Mouse (Mus musculus) embryo, embryonic 9.5 days (tissue): ENCODE measurements at regions not wholly inside any gene's neighbourhood (a gene's known extent, or its start where the extent isn't known, plus 50 kb on each side); places are given as distances from the start of the nearest gene placed in this dataset.

Experiments used
- DNase-seq: peaks from one replicate; pipeline ENCODE4 v3.0.0-alpha.2; 2017; ENCODE audit errors: extremely low spot score

DNA sequence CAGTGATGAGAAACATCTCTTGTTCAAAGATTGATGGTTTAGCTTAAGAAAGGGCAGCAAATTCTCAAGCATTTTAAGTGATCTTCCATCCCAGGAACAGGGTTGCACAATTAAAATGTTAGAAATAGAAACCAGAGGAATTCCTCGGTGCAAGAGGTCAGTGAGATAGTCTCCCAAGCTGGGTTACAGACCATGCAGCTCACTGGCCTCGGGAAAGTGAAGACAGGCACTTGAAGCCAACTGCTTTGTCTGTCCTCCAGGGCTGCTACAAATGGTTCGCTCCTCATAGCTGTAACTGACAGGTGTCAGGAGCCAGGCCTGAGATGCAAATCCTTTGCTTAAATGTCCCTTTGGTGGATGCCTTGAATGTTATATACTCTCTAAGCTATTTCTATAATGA lies 306.2 kb upstream of the Jag1 start:
- no peak for DNase-seq

GRCm38 (mm10) chr2:137419678-137420077 lies 303.2 kb upstream of the Jag1 start:
- no peak for DNase-seq

DNA sequence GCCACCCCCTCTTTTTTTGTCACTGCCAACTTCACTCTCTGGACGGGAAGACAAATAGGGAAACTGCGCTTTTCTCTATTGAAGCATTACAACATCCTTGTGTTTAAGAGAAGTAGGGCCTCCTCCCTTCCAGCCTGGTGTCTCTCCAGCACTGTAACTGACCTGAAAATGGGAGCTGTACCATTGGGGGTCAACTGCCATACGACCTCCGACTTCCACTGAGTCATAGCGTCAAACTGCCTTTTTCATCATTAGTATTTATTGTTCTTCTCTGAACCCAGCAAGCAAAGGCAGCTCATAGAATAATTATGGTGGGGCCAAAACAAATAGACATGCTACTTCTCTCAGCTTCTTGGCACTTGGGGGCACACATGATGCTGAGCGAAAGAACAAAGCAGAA lies 301.2 kb upstream of the Jag1 start:
- no peak for DNase-seq

- DNase-seq = no peak
These were observed 297.0 kb upstream of the Jag1 start for GRCm38 (mm10) chr2:137413432-137413831.

DNA sequence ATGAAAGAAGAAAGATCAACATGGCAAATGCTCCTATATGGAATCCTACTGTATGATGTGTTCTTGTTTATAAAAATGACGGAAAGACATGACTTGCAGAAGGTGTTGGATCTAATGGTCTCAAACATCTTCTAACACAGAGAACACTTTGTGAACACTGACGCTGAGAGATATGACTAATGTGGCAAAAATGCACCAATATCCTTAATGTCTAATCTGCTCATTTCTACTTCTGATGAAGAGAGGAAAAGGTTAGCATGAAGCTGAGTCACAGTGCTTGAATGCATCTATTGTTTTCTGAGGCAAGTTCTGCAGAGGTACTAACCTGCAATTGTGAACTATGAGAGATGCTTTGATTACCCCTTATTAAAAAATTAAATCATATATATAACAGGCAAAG lies 293.2 kb upstream of the Jag1 start:
- DNase-seq = no peak

- DNase-seq = no peak
These were observed 291.9 kb upstream of the Jag1 start for GRCm38 (mm10) chr2:137408294-137408693.

GRCm38 (mm10) chr2:137393486-137393885 lies 277.0 kb upstream of the Jag1 start:
- DNase-seq = no peak

DNA sequence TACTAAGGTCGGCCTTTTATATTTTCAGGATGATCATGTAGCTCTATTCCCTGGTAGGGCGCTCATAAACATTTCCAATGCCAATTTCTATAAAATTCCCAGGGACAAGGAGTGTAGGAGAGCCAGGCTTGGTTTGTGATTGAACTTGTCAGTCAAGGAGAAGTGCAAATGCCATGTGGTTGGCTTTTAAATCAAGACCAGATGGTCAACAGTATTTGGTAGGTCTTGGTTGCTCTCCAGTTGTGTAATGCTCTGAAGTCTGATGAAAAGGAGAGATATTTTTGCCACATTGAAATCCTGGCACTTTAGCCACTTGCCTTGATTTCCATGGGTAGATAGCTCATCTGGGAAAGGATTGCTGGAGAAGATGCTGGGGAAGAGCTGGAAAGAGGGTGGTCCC lies 263.4 kb upstream of the Jag1 start:
- DNase-seq = no peak

GRCm38 (mm10) chr2:137375346-137375745 lies 258.9 kb upstream of the Jag1 start:
- no peak for DNase-seq

GRCm38 (mm10) chr2:137371062-137371461 lies 254.6 kb upstream of the Jag1 start:
- DNase-seq = no peak

DNA sequence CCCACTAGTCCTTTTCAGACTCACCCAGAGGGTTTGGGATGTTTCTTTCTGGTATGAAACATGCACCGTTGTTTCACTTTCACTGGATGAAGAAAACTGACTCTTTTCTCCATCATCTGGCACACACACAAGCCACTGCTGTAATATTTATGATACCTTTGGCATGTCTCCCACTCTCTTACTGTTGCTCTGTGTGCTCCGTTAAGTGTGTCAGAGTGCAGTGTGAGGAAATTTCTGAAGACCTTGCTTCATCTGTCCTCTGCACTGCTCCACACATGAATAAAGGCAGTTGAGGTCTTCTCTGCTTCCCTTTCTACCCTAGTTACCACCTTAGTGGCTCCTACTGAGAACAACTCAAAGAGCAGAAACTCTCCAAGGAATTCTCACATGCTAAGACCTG lies 246.6 kb upstream of the Jag1 start:
- no peak for DNase-seq

GRCm38 (mm10) chr2:137357181-137357738 lies 240.8 kb upstream of the Jag1 start:
- DNase-seq = no peak

DNA sequence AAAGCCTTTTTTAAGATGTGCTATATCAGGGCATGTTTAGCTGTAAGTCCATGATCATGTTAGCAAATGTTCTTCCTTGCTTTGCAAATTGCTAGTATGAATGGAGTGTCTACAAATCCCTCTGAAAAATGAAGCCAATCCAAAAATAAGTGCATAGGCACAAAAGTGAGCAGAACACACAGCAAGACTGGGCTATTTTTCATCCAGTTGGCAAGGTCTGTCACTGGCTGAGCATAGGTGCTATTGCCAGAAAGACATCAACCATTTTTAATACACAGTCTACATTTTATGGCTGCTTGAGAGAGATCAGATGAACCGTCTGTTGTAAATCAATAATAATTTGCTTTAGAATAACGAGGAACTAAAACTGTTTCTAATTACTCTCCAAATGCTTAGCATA lies 227.3 kb upstream of the Jag1 start:
- DNase-seq = no peak

DNA sequence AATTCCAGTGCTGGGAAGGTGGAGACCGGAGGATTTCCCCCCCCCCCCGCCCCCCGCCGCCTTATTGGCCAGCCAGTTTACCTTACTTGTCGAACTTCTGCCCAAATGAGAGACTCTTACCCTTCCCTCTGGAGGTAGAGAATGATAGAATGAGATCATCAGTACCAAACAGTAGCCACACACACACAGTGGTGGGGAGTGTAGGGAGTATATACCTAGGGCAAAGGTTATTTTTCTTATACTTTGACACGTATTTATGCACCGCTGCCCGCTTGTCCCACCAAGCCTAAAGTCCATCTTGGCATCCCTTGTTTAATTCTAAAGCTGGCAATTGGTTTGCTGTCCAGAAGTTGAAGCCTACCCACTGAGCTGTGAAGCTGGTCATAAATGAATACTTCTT lies 213.6 kb upstream of the Jag1 start:
- DNase-seq = no peak

GRCm38 (mm10) chr2:137323445-137323844 lies 207.0 kb upstream of the Jag1 start:
- no peak for DNase-seq

- no peak for DNase-seq
These were observed 194.1 kb upstream of the Jag1 start for GRCm38 (mm10) chr2:137310511-137310910.

DNA sequence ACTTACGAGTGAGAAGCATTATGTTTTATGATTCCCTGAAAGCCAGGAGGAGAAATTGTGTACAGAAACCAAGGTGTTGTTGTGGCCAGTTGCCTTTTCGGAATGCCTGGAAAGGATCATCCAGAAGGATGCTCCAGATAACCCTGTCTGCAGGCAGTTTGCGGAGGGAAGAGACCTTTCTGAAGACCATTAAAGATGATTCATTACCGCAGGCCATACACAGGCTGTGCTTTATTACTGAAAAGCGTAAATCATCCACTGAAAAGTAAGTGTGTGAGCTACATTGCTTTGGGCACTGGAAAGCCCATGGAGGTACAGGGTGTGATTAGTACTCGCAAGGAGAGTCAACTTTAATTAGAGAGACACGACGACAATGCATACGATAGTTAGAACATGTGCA lies 191.7 kb upstream of the Jag1 start:
- DNase-seq = no peak

DNA sequence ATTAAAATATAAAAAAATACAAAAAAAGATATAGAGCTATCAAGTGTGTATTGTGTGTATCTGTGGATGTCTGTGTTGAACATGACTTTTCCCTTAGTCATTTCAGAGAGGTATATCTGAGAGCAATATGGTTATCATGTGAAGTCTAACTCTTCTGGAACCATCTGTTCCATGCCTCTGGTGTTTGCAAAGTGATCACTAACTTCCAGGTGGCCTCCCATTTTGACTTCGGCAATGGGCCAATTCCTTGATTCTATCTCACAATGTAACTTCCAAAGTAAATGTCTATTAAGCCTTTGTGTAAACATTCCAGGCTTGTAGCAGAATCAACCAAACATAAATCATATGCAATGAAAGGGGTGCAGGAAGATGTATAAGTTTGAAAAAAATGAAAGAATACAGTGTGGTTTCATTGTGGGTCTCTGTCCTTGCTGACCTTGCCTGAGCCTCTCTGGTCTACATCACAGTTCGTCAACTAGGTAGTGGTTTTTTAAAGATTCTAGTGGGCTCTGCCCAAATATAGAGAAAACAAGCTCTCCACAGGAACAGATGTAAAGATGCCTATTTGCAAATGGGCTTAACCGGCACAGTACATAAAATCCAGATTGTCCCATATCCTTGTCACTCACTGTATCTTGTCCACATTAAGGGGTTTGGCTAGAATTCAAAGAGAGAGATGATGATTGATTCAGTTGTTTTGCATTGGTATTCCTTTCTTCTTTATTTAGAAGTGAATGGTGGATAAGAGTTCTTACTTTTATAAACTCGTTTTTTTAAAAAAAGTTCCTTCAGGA lies 185.2 kb upstream of the Jag1 start:
- DNase-seq = no peak

DNA sequence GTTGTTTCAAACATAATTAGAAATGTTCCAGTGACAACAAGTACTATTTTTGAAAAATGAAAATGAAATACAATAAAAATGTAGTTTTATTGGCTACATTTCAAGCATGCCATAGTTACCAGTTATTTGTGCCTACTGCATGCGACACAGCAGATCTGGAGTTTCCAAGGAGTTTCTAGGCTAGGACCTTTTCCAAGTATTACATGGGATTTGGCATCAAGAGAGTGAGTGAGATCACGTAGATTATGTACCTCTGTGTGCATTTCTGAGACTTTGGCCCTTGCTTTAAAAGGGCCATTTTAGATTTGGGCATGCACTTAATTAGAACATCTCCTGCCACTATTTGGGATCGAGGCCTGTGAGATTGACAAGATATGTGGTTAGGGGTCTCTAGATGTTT lies 172.8 kb upstream of the Jag1 start:
- DNase-seq = no peak

GRCm38 (mm10) chr2:137271575-137272180 lies 155.2 kb upstream of the Jag1 start:
- no peak for DNase-seq

DNA sequence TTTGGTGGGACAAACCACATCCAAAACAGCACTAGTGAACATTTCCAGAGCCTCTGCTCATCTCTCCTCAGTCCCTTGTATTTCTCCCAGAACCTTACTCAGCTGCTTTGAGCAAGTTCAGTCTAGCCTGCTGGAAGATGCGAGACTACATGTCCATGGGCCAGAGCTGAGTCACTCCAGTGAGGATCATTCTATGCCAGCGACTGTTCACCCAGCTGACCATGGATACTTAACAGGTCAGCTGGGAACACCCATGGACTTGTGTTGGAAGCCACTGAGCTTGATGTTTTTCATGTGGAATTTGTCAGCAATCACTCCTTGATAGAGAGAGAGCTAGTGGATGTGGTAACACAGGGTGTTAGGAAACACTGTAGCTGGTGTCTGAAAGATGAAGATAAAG lies 146.5 kb upstream of the Jag1 start:
- DNase-seq = no peak

DNA sequence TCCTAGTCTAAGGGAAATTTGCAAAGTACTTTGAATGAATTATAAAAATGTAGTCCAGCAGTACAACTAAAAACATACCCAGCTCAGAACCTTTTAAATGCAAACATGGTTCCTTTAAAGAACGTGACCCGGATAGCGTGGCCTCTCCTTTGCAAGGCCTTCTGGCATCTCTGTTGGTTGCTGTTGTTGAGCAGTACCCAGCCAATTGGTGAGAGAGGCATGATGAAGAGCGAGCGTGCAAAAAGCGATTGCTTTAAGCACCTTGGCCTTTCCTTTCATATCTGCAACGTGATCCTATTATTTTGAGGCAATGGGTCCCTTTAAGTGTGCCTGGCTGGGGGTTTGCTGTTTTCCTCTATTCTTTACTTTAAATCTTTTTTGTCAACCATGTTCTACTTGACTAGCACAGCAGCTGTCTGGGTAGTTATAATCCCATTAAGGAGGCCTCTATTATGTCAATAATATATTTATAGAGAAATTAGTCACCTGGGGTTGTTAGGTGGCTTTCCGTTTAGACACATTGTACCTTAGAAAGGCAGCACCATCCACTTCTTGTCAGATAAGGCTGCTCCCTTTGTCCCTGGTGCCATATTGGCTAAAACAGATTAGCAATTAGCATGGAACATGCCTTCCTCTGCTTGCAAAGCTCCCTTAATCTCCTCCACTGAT lies 141.5 kb upstream of the Jag1 start:
- no peak for DNase-seq

DNA sequence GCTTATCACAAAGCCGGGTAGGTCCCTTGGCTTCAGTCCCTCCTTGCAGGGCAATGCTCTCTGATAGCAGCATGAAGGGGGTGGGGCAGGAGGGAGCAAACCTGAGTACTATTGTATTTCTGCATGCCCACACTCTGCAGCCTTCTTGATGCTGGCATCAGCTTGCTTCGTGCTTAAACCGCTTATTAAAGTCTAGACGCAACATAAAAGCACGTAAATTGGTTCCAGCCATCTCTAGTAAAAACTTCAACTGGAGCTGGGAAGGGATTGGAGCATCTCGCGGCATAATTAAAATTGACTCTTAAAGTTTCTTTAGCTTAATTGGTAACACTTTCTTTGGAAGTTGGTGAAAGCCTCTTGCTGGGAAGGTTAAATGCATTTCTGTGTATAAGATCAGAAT lies 131.5 kb upstream of the Jag1 start:
- DNase-seq = no peak
